Mouse (Mus musculus): ENCODE measurements at regions not wholly inside any gene's neighbourhood (a gene's known extent, or its start where the extent isn't known, plus 50 kb on each side); places are given as distances from the start of the nearest gene placed in this dataset.

DNA sequence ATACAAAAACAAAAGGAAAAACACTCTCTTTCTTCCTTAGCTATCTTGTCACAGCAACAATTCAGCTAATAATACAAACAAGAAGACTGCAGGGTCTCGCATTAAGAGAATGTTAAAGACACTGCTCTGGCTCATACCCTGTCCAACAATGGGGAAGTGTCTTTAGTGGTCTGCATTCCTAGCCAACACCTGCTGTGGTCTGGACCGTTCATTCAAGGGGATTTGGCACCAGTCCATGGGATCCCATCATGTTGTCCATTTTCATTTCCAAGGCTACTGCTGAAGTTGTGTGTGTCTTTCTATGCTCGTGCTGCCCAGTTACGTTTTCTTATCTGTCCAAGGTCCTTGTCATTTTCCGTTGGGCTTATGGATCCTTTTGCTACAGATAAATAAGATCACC, 183.7 kb upstream of the Gria1 start:
- no peak for TF ChIP-seq CTCF (IDR thresholded peaks at IDR 0.05; ENCODE audit: control insufficient read depth, insufficient read depth, insufficient read length)
- no peak for TF ChIP-seq MYOD1 (IDR thresholded peaks at IDR 0.05; ENCODE audit: control insufficient read depth, insufficient read length, low read depth)

Measured in C2C12 (cell line).